8 mouse cellular contexts compared by ENCODE assay signal in genomic region chr11:120142601-120143051, GRCm38 (mm10). TPM values are rescaled to one million over a fixed set of nuclear protein-coding genes. Genes with fewer than 3 reads are reported as not detected.
DNase-seq lines count a peak whose midpoint lies in the region; ATAC-seq lines count a peak whose summit lies in the region.

No protein-coding gene starts in this region.

- ATAC-seq in midbrain, embryonic 13.5 days: no peak
- peak; percentile 78 for ATAC-seq in kidney, embryonic 16.5 days (ENCODE audit: low FRiP score, low TSS enrichment)

- peaks cover 48% of the 10 kb centered on the region for H3K36me3 ChIP-seq in midbrain, embryonic 10.5 days
- H3K36me3 ChIP-seq in midbrain, embryonic 13.5 days: peaks cover 17% of the 10 kb centered on the region
- H3K36me3 ChIP-seq in heart, embryonic 10.5 days: peaks cover 43% of the 10 kb centered on the region
- H3K36me3 ChIP-seq in kidney, embryonic 16.5 days (ENCODE audit: insufficient read depth, low read length): peaks cover 10% of the 10 kb centered on the region

- H3K4me2 ChIP-seq in midbrain, embryonic 13.5 days (replicated peaks): no peak overlapping the region
- H3K4me2 ChIP-seq in kidney, embryonic 16.5 days (replicated peaks; ENCODE audit: low read depth, low read length): no peak overlapping the region

- H3K4me3 ChIP-seq in midbrain, embryonic 10.5 days: no peak overlapping the region
- no peak overlapping the region for H3K4me3 ChIP-seq in midbrain, embryonic 13.5 days (replicated peaks)
- no peak overlapping the region for H3K4me3 ChIP-seq in heart, embryonic 10.5 days
- no peak overlapping the region for H3K4me3 ChIP-seq in kidney, embryonic 16.5 days (ENCODE audit: low read length)

- no peak for DNase-seq in midbrain, embryonic 10.5 days (ENCODE audit: low spot score)
- peak; percentile 59 to 71 for DNase-seq in adrenal gland, postnatal 36 days
- no peak for DNase-seq in heart, embryonic 10.5 days (ENCODE audit: low spot score)
- peak; percentile 69 for DNase-seq in lung, postnatal 14 days
- peak; percentile 43 for DNase-seq in thymus, postnatal 14 days
- DNase-seq in ovary, postnatal 10 days (ENCODE audit: low spot score): no peak

- peaks cover 26% of the 10 kb centered on the region for H3K4me1 ChIP-seq in midbrain, embryonic 10.5 days
- H3K4me1 ChIP-seq in midbrain, embryonic 13.5 days (replicated peaks): peaks cover 14% of the 10 kb centered on the region
- H3K4me1 ChIP-seq in heart, embryonic 10.5 days: peaks cover 81% of the 10 kb centered on the region
- H3K4me1 ChIP-seq in kidney, embryonic 16.5 days (ENCODE audit: insufficient read depth, low read length): peaks cover 55% of the 10 kb centered on the region

- 82% methylated on average over 3 of the region's 3 CpGs for WGBS in midbrain, embryonic 10.5 days
- 74% methylated on average over 3 of the region's 3 CpGs for WGBS in midbrain, embryonic 13.5 days
- WGBS in heart, embryonic 10.5 days: 45% methylated on average over 3 of the region's 3 CpGs
- WGBS in kidney, embryonic 16.5 days: 72% methylated on average over 3 of the region's 3 CpGs

- 0 out of 2 replicates have a peak overlapping the region, but pooled peaks have one; percentile 1 for H3K27ac ChIP-seq in midbrain, embryonic 10.5 days (replicated peaks)
- no peak overlapping the region for H3K27ac ChIP-seq in midbrain, embryonic 13.5 days
- H3K27ac ChIP-seq in heart, embryonic 10.5 days: peak overlapping the region; percentile 69; the same call in 1 of the 2 replicates
- peak overlapping the region; percentile 85 for H3K27ac ChIP-seq in kidney, embryonic 16.5 days (ENCODE audit: low read length)

- no peak overlapping the region for H3K9ac ChIP-seq in midbrain, embryonic 13.5 days (replicated peaks)
- H3K9ac ChIP-seq in kidney, embryonic 16.5 days (replicated peaks; ENCODE audit: low read length): no peak overlapping the region

- no peaks in the 10 kb centered on the region for H3K9me3 ChIP-seq in midbrain, embryonic 10.5 days (replicated peaks)
- no peaks in the 10 kb centered on the region for H3K9me3 ChIP-seq in midbrain, embryonic 13.5 days
- H3K9me3 ChIP-seq in heart, embryonic 10.5 days: no peaks in the 10 kb centered on the region
- H3K9me3 ChIP-seq in kidney, embryonic 16.5 days (ENCODE audit: low read length): no peaks in the 10 kb centered on the region

- no peaks in the 10 kb centered on the region for H3K27me3 ChIP-seq in midbrain, embryonic 10.5 days (ENCODE audit: low read depth, poor library complexity, severe bottlenecking)
- no peaks in the 10 kb centered on the region for H3K27me3 ChIP-seq in midbrain, embryonic 13.5 days
- H3K27me3 ChIP-seq in heart, embryonic 10.5 days (ENCODE audit: insufficient read depth, poor library complexity, severe bottlenecking): no peaks in the 10 kb centered on the region
- H3K27me3 ChIP-seq in kidney, embryonic 16.5 days (ENCODE audit: insufficient read depth, low read length): no peaks in the 10 kb centered on the region

RNA-seq across cellular contexts. Expression of gene Slc38a10, which starts 8.5 kb away (rescaled TPM):
- 87.1 and 97.9 TPM in 2 replicates for polyA plus RNA-seq in midbrain, embryonic 10.5 days (2016; fragmentation: Nextera tagmentation; extraction: Ambion mirVana)
- polyA plus RNA-seq in midbrain, embryonic 13.5 days (2015; fragmentation: Nextera tagmentation; extraction: Ambion mirVana): 105 and 109 TPM in 2 replicates
- total RNA-seq in adrenal gland, postnatal 36 days (2021): 100 to 1,000 TPM; 156 to 163 TPM
- 99.0 and 123 TPM in 2 replicates for polyA plus RNA-seq in heart, embryonic 10.5 days (2016; fragmentation: Nextera tagmentation; extraction: Ambion mirVana)
- polyA plus RNA-seq in kidney, embryonic 16.5 days (2015; fragmentation: Nextera tagmentation; extraction: Ambion mirVana): 132 and 133 TPM in 2 replicates

RNA-seq across cellular contexts. Expression of gene Ndufaf8, which starts 43.9 kb away (rescaled TPM):
- 89.7 and 91.0 TPM in 2 replicates for polyA plus RNA-seq in midbrain, embryonic 10.5 days (2016; fragmentation: Nextera tagmentation; extraction: Ambion mirVana)
- 59.2 and 63.7 TPM in 2 replicates for polyA plus RNA-seq in midbrain, embryonic 13.5 days (2015; fragmentation: Nextera tagmentation; extraction: Ambion mirVana)
- total RNA-seq in adrenal gland, postnatal 36 days (2021): 10 to 100 TPM; 59.9 to 69.4 TPM
- polyA plus RNA-seq in heart, embryonic 10.5 days (2016; fragmentation: Nextera tagmentation; extraction: Ambion mirVana): 92.2 and 106 TPM in 2 replicates
- 89.2 and 98.9 TPM in 2 replicates for polyA plus RNA-seq in kidney, embryonic 16.5 days (2015; fragmentation: Nextera tagmentation; extraction: Ambion mirVana)

RNA-seq across cellular contexts. Expression of gene Tepsin, which starts 44.1 kb away (rescaled TPM):
- 20.0 and 21.2 TPM in 2 replicates for polyA plus RNA-seq in midbrain, embryonic 10.5 days (2016; fragmentation: Nextera tagmentation; extraction: Ambion mirVana)
- 19.9 and 20.9 TPM in 2 replicates for polyA plus RNA-seq in midbrain, embryonic 13.5 days (2015; fragmentation: Nextera tagmentation; extraction: Ambion mirVana)
- 10 to 100 TPM; 11.5 to 12.7 TPM for total RNA-seq in adrenal gland, postnatal 36 days (2021)
- 21.2 and 23.2 TPM in 2 replicates for polyA plus RNA-seq in heart, embryonic 10.5 days (2016; fragmentation: Nextera tagmentation; extraction: Ambion mirVana)
- 22.0 and 24.9 TPM in 2 replicates for polyA plus RNA-seq in kidney, embryonic 16.5 days (2015; fragmentation: Nextera tagmentation; extraction: Ambion mirVana)

RNA-seq across cellular contexts. Expression of gene Cep131, which starts 56.0 kb away (rescaled TPM):
- 38.1 and 45.9 TPM in 2 replicates for polyA plus RNA-seq in midbrain, embryonic 10.5 days (2016; fragmentation: Nextera tagmentation; extraction: Ambion mirVana)
- 29.3 and 37.9 TPM in 2 replicates for polyA plus RNA-seq in midbrain, embryonic 13.5 days (2015; fragmentation: Nextera tagmentation; extraction: Ambion mirVana)
- total RNA-seq in adrenal gland, postnatal 36 days (2021): 100 to 1,000 TPM in 1 of 2 experiments, 10 to 100 TPM in 1; 35.5 to 207 TPM
- polyA plus RNA-seq in heart, embryonic 10.5 days (2016; fragmentation: Nextera tagmentation; extraction: Ambion mirVana): 21.1 and 29.0 TPM in 2 replicates
- polyA plus RNA-seq in kidney, embryonic 16.5 days (2015; fragmentation: Nextera tagmentation; extraction: Ambion mirVana): 26.6 and 27.9 TPM in 2 replicates

Comparison
In these comparisons a context has a peak if more than half of its experiments do, and no peak if none do; other contexts are left out.
1. DNase-seq: peak in adrenal gland, postnatal 36 days (2 of 2), lung, postnatal 14 days (single experiment) and thymus, postnatal 14 days (single experiment); none in midbrain, embryonic 10.5 days (single experiment), heart, embryonic 10.5 days (single experiment) and ovary, postnatal 10 days (single experiment).